In the genomic region with DNA sequence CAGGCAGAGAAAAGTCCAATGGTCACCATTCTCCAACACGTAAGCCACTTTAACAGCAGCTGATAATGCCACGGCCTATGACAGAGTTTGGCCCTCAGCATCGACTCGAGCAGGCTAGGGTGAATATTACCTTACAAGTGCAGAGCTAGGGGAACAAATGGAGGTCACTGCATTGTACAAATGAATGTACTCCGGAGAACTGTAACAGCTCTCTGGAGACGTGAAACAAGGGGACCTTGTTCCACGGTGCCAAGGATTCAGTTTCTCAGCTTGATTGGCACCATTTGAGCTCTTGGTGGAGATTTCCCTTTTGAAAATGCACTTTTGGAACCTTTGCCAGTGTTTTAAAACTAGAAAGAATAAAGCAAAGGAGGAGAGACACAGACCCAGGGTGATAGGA, we compare ENCODE assay signal across 16 mouse cellular contexts.
"Had no signal": no experiment of that assay in that cellular context is flagged by ENCODE, and none has a peak within 500 bp of the region (broad histone marks: within the 10 kb centered on the region; RNA-seq: fewer than 3 reads in every experiment).

No protein-coding gene starts in this region.

- H3K4me3 ChIP-seq: liver, embryonic 15.5 days; neural tube, embryonic 12.5 days had no signal

- H3K27ac ChIP-seq: kidney, postnatal 0 days; liver, embryonic 15.5 days; neural tube, embryonic 12.5 days had no signal

- H3K4me2 ChIP-seq: liver, embryonic 11.5 days; liver, embryonic 15.5 days; neural tube, embryonic 12.5 days had no signal

- H3K9me3 ChIP-seq: liver, embryonic 15.5 days; neural tube, embryonic 12.5 days had no signal

- ATAC-seq: lung, postnatal 0 days had no signal

- H3K9ac ChIP-seq: liver, embryonic 15.5 days; neural tube, embryonic 12.5 days had no signal

- H3K4me1 ChIP-seq: liver, embryonic 15.5 days; neural tube, embryonic 12.5 days had no signal

- DNase-seq: kidney, adult 9 months; kidney, postnatal 36 days; layer of hippocampus, adult 9-11 months; layer of hippocampus, postnatal 36 days; lung, adult 2 months; lung, postnatal 36 days; retina, postnatal 1 day; right cerebral cortex, postnatal 4 days; spleen, adult 18-20 months; thymus, adult 18-20 months; thymus, postnatal 25 days had no signal

- H3K27me3 ChIP-seq: liver, embryonic 15.5 days; neural tube, embryonic 12.5 days had no signal

- H3K36me3 ChIP-seq: liver, embryonic 15.5 days; neural tube, embryonic 12.5 days had no signal
